Mouse (Mus musculus) fibroblast of lung, adult 2 months (primary cell): ENCODE results near the gene Slc6a6.

Source experiments
- DNase-seq: peaks from one replicate; pipeline ENCODE4 v3.0.0-alpha.2; 2011; ENCODE audit warnings: low read depth

Slc6a6 gene

GRCm38 (mm10) chr6:91700823-91701621, 17.2 kb downstream of the Slc6a6 start:
- no peak for DNase-seq

- no peak for DNase-seq
Observed at GRCm38 (mm10) chr6:91703459-91703858, 19.6 kb downstream of the Slc6a6 start.

- DNase-seq = no peak
Observed at GRCm38 (mm10) chr6:91704446-91704845, 20.6 kb downstream of the Slc6a6 start.

- no peak for DNase-seq
Observed at GRCm38 (mm10) chr6:91705651-91706050, 21.8 kb downstream of the Slc6a6 start.

GRCm38 (mm10) chr6:91706072-91706776, 22.4 kb downstream of the Slc6a6 start:
- DNase-seq = no peak

GRCm38 (mm10) chr6:91707276-91707885, 23.5 kb downstream of the Slc6a6 start:
- no peak for DNase-seq

GRCm38 (mm10) chr6:91707886-91708564, 24.2 kb downstream of the Slc6a6 start:
- no peak for DNase-seq

GRCm38 (mm10) chr6:91708919-91709318, 25.1 kb downstream of the Slc6a6 start:
- no peak for DNase-seq

GRCm38 (mm10) chr6:91710345-91710930, 26.6 kb downstream of the Slc6a6 start:
- DNase-seq = no peak

- no peak for DNase-seq
Observed at GRCm38 (mm10) chr6:91712097-91712854, 28.4 kb downstream of the Slc6a6 start.

- DNase-seq = no peak
Observed at GRCm38 (mm10) chr6:91712855-91713331, 29.0 kb downstream of the Slc6a6 start.

GRCm38 (mm10) chr6:91713370-91713896, 29.6 kb downstream of the Slc6a6 start:
- no peak for DNase-seq

- no peak for DNase-seq
Observed at GRCm38 (mm10) chr6:91715023-91715422, 31.2 kb downstream of the Slc6a6 start.

- no peak for DNase-seq
Observed at GRCm38 (mm10) chr6:91715988-91716810, 32.3 kb downstream of the Slc6a6 start.

GRCm38 (mm10) chr6:91718067-91718466, 34.2 kb downstream of the Slc6a6 start:
- DNase-seq = no peak

- no peak for DNase-seq
Observed at GRCm38 (mm10) chr6:91718603-91719002, 34.8 kb downstream of the Slc6a6 start.

GRCm38 (mm10) chr6:91719042-91719747, 35.3 kb downstream of the Slc6a6 start:
- DNase-seq = no peak

- DNase-seq = no peak
Observed at GRCm38 (mm10) chr6:91719865-91720533, 36.1 kb downstream of the Slc6a6 start.
